Mouse (Mus musculus) midbrain, embryonic 12.5 days (tissue): ENCODE data around the gene Mctp2. TPM values are rescaled to one million over a fixed set of nuclear protein-coding genes. Genes with fewer than 3 reads are reported as not detected.

Source experiments
- ATAC-seq: fragments of 200-750 bp; cut with Nextera tagmentation; 2 replicates; pipeline ENCODE4 v1.8.0; 2017; ENCODE audit warnings: low read depth, moderate TSS enrichment, moderate library complexity; ENCODE audit not compliant: low FRiP score
- H3K27ac ChIP-seq: fragments of 300-500 bp; sonication (generic); replicated peaks from 2 replicates; pipeline ENCODE4 v1.5.1; 2016; ENCODE audit warnings: mild to moderate bottlenecking
- H3K27me3 ChIP-seq: fragments of 300-500 bp; sonication (generic); 2 replicates; pipeline ENCODE4 v1.6.1; 2016; ENCODE audit warnings: mild to moderate bottlenecking
- H3K36me3 ChIP-seq: fragments of 300-500 bp; sonication (generic); 2 replicates; pipeline ENCODE4 v1.6.1; 2016
- H3K4me1 ChIP-seq: fragments of 300-500 bp; sonication (generic); 2 replicates; pipeline ENCODE4 v1.6.1; 2016
- H3K4me2 ChIP-seq: fragments of 300-500 bp; sonication (generic); replicated peaks from 2 replicates; pipeline ENCODE4 v1.6.1; 2016; ENCODE audit warnings: mild to moderate bottlenecking, moderate library complexity
- H3K4me3 ChIP-seq: fragments of 300-500 bp; sonication (generic); 2 replicates; pipeline ENCODE4 v1.5.1; 2016; ENCODE audit warnings: mild to moderate bottlenecking
- H3K9ac ChIP-seq: fragments of 300-500 bp; sonication (generic); replicated peaks from 2 replicates; pipeline ENCODE4 v1.6.1; 2016; ENCODE audit warnings: mild to moderate bottlenecking, moderate library complexity
- H3K9me3 ChIP-seq: fragments of 300-500 bp; sonication (generic); 2 replicates; pipeline ENCODE4 v1.6.1; 2016; ENCODE audit warnings: mild to moderate bottlenecking
- WGBS: fragments of 180-500 bp; shearing (Covaris S2); methylation state at CpG from one replicate; pipeline ENCODE4 v1.1.7; 2016; 5-methylcytosine and 5-hydroxymethylcytosine counted together
- polyA plus RNA-seq: library from polyadenylated mRNA; unstranded; fragments of >200 nt; fragmentation: Nextera tagmentation; extraction: Ambion mirVana; gene quantifications from 2 replicates; pipeline ENCODE4 v1.2.1, GENCODE M21; 2016

Gene Mctp2
- polyA plus RNA-seq, 1 experiment from 2014 or later: 0.41 TPM

DNA sequence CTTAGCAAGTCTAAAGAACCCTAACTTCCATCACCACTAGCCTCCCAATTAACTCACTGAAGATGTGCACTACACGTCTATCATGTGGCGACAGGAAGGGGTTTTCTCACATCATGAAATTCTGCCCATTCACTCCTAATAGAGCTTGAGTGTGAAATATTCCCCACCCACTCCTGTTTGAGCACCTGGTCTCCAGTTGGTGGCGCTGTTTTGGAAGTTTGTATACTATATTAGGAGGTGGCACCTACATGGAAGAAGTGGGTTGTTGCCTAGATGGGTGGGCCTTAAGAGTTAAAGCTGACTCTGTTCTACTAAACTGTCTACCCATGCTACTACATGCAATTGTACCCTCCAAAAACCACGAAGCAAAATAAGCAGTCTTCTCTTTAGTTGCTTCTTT is 4.7 kb downstream of the Mctp2 start:
- Histone ChIP-seq H3K4me3 (no peak overlapping the region), H3K27ac (no peak overlapping the region), H3K4me2 (no peak overlapping the region), H3K27me3 (peaks cover 8% of the 10 kb centered on the region), H3K36me3 (no peaks in the 10 kb centered on the region), H3K4me1 (peaks cover 12% of the 10 kb centered on the region), H3K9me3 (no peaks in the 10 kb centered on the region), H3K9ac (no peak overlapping the region)
- no peak for ATAC-seq
- WGBS: 71% methylated on average over 4 of the region's 4 CpGs

DNA sequence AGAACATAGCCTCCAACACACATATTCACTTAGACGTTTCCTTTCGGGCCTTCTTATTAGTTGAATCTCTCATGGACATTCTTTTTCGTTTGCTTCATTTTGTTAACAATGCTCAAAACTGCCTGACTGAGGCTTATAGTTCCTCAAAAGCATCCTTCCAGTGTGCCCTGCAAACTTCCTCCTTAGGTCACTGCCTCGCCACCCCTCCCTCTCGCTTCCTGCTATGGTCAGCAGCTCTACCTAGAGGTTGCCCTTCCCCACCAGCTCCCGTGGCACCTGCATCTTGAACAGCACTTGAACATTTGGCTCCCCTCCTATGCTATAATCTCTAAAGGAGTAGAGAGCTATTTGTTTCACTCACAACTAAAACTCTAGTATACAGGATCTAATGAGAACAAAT is 6.7 kb downstream of the Mctp2 start:
- Histone ChIP-seq H3K4me3 (no peak overlapping the region), H3K9me3 (no peaks in the 10 kb centered on the region), H3K36me3 (no peaks in the 10 kb centered on the region), H3K27me3 (no peaks in the 10 kb centered on the region), H3K4me2 (no peak overlapping the region), H3K4me1 (no peaks in the 10 kb centered on the region), H3K27ac (no peak overlapping the region), H3K9ac (no peak overlapping the region)
- WGBS: 94% methylated on average over 6 of the region's 6 CpGs
- ATAC-seq: no peak

DNA sequence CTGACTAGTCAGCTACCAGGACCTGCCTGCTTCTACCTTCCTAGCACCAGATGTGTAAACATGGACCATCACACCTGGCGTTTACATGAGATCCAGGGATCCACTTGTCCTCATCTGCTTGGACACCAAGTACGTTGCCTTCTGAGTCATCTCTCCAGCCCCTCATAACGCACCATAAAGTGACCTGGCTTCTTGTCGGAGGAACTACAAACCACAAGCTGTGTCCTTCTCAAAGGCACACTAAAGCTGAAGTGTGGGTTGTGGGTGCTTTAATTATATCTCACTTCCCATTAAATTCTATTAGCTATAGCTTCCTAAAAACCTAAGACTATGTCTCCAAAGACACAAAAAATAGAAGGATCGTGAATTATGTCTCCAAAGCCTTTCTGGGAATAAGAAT is 9.4 kb downstream of the Mctp2 start:
- Histone ChIP-seq H3K27me3 (no peaks in the 10 kb centered on the region), H3K27ac (no peak overlapping the region), H3K4me1 (no peaks in the 10 kb centered on the region), H3K36me3 (no peaks in the 10 kb centered on the region), H3K9ac (no peak overlapping the region), H3K4me3 (no peak overlapping the region), H3K4me2 (no peak overlapping the region), H3K9me3 (no peaks in the 10 kb centered on the region)
- 93% methylated on average over 5 of the region's 5 CpGs for WGBS
- no peak for ATAC-seq

DNA sequence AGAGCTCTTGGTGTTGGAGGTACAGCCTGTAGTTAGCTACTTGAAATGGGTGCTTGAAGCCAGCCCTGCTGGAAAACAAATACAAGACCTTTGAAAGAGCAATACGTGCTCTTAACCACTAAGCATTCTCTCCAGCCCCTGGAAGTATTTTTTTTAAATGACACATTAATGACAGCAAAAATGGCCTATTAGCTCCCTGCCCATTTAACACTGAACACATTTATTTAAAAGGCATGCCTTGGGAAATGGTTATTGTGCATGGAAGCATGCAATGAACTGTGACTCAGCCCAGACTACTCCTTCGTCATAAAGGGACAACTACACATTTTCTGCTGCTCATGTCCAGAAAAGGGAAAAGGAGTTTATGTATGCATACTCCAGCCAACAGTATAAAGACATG is 10.2 kb downstream of the Mctp2 start:
- no peaks in the 10 kb centered on the region for H3K27me3 ChIP-seq
- H3K27ac ChIP-seq: no peak overlapping the region
- H3K4me1 ChIP-seq: no peaks in the 10 kb centered on the region
- WGBS: 56% methylated on average over 2 of the region's 2 CpGs
- no peaks in the 10 kb centered on the region for H3K36me3 ChIP-seq
- H3K4me2 ChIP-seq: no peak overlapping the region
- ATAC-seq: no peak
- H3K9me3 ChIP-seq: no peaks in the 10 kb centered on the region
- no peak overlapping the region for H3K9ac ChIP-seq
- H3K4me3 ChIP-seq: no peak overlapping the region

DNA sequence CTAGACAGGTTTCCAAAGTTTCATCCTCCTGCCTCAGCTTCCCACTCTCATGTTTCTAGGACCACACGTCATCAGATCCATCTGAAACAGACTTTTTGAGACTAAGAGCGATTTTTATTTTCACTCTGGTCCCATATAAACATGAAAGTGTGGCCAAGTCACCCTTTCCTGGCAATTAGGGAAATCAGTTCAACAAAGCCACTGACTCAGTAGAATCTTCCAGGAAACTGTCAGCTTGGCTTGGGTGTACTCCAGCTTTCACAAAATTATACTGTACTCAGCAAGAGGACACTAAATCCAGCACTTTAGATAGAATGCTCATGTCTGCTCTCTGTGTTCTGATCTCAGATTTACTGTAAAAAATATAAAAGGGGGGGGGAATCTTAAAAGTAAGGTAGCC is 11.5 kb downstream of the Mctp2 start:
- WGBS: 75% methylated on average over 2 of the region's 2 CpGs
- Histone ChIP-seq H3K4me3 (no peak overlapping the region), H3K9ac (no peak overlapping the region), H3K4me1 (no peaks in the 10 kb centered on the region), H3K27me3 (no peaks in the 10 kb centered on the region), H3K36me3 (no peaks in the 10 kb centered on the region), H3K9me3 (no peaks in the 10 kb centered on the region), H3K4me2 (no peak overlapping the region), H3K27ac (no peak overlapping the region)
- ATAC-seq: no peak

DNA sequence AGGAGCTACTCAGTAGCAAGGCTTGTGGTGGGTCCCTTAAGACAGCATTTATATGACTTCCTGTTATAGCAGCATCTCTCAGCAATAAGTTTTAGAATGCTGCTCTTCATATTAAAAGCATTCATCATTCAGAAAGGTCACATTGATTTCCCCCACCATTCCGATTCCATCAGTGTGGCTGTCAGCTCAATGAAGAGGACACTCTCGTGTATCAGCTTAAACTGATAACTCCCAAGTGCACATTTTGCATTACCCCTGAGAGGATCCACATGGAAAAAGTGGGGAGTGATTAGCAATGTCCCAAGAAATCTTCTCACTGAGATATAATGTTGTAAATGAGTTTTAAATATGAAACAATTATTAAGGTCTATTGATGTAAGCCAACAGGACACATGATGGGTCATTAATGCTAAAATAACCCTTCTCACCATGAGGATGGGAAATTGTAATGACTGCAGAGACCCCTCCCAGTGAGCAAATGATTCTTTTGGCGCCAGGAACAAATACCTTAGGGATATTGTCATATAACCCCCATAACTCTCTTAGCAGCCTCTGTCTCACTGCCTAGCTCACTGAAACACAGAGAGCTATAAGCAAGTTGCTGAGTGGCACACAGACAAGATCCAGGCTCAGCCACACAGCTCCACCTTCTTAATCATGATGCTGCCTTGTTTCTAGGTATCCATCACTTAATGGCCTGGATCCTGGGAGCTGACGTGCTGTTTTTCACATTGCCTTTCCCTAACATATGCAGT is 12.4 kb downstream of the Mctp2 start:
- H3K27ac ChIP-seq: no peak overlapping the region
- H3K36me3 ChIP-seq: no peaks in the 10 kb centered on the region
- no peak overlapping the region for H3K9ac ChIP-seq
- no peaks in the 10 kb centered on the region for H3K4me1 ChIP-seq
- no peaks in the 10 kb centered on the region for H3K27me3 ChIP-seq
- 81% methylated on average over 4 of the region's 4 CpGs for WGBS
- H3K4me3 ChIP-seq: no peak overlapping the region
- H3K4me2 ChIP-seq: no peak overlapping the region
- no peak for ATAC-seq
- H3K9me3 ChIP-seq: no peaks in the 10 kb centered on the region

DNA sequence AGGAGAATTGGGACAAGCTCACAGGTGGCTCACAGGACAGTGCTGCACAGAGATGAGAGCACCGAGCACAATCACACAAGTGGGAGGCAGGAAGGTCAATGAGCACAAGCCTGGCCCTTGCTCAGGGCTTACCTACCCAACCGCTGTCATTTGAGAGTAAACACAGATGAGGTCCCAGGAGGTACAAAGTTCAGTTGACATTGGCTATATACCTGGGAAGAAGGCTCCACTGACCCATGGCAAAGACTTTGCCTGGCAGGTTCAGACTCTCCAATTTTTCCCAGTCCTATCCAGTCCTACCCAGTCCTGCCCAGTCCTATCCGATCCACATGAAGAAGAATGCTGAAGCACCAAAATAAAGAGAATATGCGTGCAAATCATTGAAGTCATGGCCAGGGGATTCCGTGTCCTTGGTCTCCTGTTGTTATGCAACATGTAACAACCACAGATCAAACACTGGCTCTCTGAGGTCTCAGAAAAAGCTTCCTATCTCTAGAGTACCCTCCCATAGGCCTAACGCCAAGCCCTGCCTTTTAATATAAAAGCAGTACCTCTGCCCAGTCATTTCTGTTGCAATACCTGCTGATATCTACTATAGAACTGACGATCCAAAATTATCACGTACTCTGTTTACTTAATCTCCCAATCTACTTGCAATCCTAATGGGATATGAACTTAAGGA is 14.0 kb downstream of the Mctp2 start:
- no peaks in the 10 kb centered on the region for H3K27me3 ChIP-seq
- no peak overlapping the region for H3K4me2 ChIP-seq
- 85% methylated on average over 8 of the region's 8 CpGs for WGBS
- H3K4me1 ChIP-seq: no peaks in the 10 kb centered on the region
- no peaks in the 10 kb centered on the region for H3K36me3 ChIP-seq
- H3K4me3 ChIP-seq: no peak overlapping the region
- H3K27ac ChIP-seq: no peak overlapping the region
- ATAC-seq: no peak
- H3K9me3 ChIP-seq: no peaks in the 10 kb centered on the region
- no peak overlapping the region for H3K9ac ChIP-seq

DNA sequence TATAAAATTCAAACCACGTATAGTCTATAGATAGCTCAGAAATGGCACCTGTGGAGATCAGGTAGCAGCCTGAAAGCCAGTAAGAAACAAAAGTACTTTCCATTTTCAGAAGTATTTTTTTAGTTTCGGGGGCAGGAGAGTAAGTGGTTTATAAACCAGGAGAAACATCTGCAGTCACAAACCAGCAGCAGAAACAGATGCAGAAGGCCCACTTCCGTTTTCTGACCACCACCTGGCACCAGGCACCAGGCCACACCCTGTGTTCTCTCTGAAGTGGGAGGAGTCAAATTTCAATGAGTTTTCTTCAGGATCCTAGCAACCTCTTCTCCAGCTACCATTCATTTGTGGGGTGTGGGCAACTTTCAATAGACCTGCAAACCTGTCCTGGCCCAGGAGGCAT is 25.7 kb downstream of the Mctp2 start:
- no peak overlapping the region for H3K4me2 ChIP-seq
- no peak overlapping the region for H3K4me3 ChIP-seq
- no peaks in the 10 kb centered on the region for H3K9me3 ChIP-seq
- no peak overlapping the region for H3K9ac ChIP-seq
- no peak for ATAC-seq
- H3K36me3 ChIP-seq: no peaks in the 10 kb centered on the region
- H3K27me3 ChIP-seq: no peaks in the 10 kb centered on the region
- no peak overlapping the region for H3K27ac ChIP-seq
- WGBS: 79% methylated on average over 3 of the region's 3 CpGs
- no peaks in the 10 kb centered on the region for H3K4me1 ChIP-seq

DNA sequence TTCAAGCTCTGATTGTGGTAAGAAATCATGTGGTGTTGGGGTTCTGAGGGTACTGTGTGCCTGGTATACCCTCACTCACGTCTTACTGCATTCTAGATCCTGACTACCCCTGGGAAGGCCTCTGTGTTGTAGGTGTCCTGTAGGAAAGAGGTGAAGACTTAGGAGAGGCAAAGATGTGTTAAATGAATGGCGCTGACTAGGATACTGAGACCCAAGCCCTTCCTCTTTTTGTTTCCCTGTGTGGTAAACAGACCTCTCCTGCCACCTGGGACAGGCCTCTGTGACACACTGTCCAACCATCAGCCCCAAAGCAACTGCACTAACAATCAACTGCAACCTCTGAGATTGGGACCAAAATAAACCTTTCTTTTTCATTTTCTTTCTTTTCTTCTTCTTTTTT is 28.0 kb downstream of the Mctp2 start:
- Histone ChIP-seq H3K27me3 (no peaks in the 10 kb centered on the region), H3K9ac (no peak overlapping the region), H3K27ac (no peak overlapping the region), H3K9me3 (no peaks in the 10 kb centered on the region), H3K36me3 (no peaks in the 10 kb centered on the region), H3K4me1 (no peaks in the 10 kb centered on the region), H3K4me3 (no peak overlapping the region), H3K4me2 (no peak overlapping the region)
- 78% methylated on average over 2 of the region's 2 CpGs for WGBS
- ATAC-seq: no peak

DNA sequence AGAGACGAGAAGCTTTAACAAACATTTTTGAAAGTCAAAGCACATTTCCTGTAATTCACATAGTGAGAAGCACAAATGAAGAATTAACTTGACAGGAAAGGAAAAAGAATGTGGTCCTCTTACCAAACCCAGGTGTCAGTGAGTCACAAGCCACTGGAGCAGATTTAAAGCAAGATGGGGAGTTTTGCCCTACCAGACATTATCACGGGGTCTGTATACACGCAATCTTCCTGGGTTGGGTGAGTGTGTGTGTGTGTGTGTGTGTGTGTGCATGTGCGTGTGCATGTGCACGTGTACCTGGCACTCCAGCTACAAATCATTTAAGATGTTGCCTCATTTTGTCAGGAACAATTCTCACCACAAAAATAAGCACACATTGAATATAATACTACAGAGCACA is 30.9 kb downstream of the Mctp2 start:
- Histone ChIP-seq H3K36me3 (no peaks in the 10 kb centered on the region), H3K4me3 (no peak overlapping the region), H3K9me3 (no peaks in the 10 kb centered on the region), H3K9ac (no peak overlapping the region), H3K4me2 (no peak overlapping the region), H3K4me1 (no peaks in the 10 kb centered on the region), H3K27me3 (no peaks in the 10 kb centered on the region), H3K27ac (no peak overlapping the region)
- WGBS: 88% methylated on average over 5 of the region's 5 CpGs
- ATAC-seq: no peak

DNA sequence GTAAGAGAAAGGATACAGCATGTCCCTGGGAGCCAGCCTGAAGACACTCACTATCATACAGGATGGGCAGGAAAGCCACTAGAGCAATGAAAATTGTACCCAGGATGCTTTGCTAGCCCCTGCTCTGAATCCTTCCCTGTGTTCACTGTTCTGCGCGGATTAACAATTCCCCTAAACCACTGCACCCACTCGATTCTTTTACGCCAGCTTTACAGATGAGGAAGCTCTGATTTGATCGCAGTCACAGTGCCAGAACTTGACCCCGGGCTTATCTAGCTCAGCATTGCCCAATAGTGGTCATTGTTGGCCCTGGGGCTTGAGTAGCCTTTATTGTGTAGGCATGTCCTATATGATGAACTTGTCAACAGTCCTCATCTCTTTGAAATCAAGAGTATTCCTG is 34.9 kb downstream of the Mctp2 start:
- Histone ChIP-seq H3K36me3 (no peaks in the 10 kb centered on the region), H3K4me2 (no peak overlapping the region), H3K4me1 (no peaks in the 10 kb centered on the region), H3K4me3 (no peak overlapping the region), H3K9ac (no peak overlapping the region), H3K27ac (no peak overlapping the region), H3K9me3 (no peaks in the 10 kb centered on the region), H3K27me3 (no peaks in the 10 kb centered on the region)
- no peak for ATAC-seq
- WGBS: 80% methylated on average over 6 of the region's 6 CpGs

DNA sequence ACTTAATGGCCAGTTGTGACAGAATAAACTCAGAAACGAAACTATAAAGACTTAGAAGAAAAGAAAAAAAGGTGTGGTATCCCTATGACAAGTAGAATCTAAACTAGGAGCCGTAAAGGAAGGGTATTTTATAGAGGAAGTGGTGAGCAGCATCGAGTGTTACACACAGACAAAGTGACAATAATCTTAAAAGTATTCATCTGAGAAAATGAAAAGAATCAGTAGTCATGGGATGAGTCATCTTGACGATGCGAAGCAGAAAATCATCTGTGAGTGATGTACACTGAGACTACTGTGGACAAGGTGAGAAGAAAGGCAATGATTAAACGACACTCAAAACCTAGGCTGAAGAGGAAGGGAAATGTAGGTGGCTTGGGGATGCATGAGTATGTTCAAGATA is 36.4 kb downstream of the Mctp2 start:
- 86% methylated on average over 6 of the region's 6 CpGs for WGBS

More for the DNA sequence above, 36.4 kb downstream of the Mctp2 start:
- Histone ChIP-seq H3K36me3 (no peaks in the 10 kb centered on the region), H3K27me3 (no peaks in the 10 kb centered on the region), H3K4me3 (no peak overlapping the region), H3K9ac (no peak overlapping the region), H3K4me1 (no peaks in the 10 kb centered on the region), H3K9me3 (no peaks in the 10 kb centered on the region), H3K4me2 (no peak overlapping the region), H3K27ac (no peak overlapping the region)
- ATAC-seq: no peak
